Comparison of ENCODE assay signal across 17 mouse cellular contexts in genomic region chr6:45700287-45700686, GRCm38 (mm10).
"Had no signal": no experiment of that assay in that cellular context is flagged by ENCODE, and none has a peak within 500 bp of the region (broad histone marks: within the 10 kb centered on the region; RNA-seq: fewer than 3 reads in every experiment).

No protein-coding gene starts in this region.

- H3K27ac ChIP-seq: hindbrain, postnatal 0 days; kidney, postnatal 0 days; limb, embryonic 15.5 days; liver, embryonic 12.5 days; midbrain, embryonic 15.5 days; neural tube, embryonic 12.5 days; stomach, postnatal 0 days had no signal

- ATAC-seq: hindbrain, postnatal 0 days; liver, embryonic 12.5 days; midbrain, embryonic 15.5 days had no signal

- H3K9ac ChIP-seq: limb, embryonic 15.5 days; liver, embryonic 12.5 days; lung, embryonic 14.5 days; midbrain, embryonic 15.5 days; neural tube, embryonic 12.5 days had no signal

- H3K36me3 ChIP-seq: limb, embryonic 15.5 days; liver, embryonic 12.5 days; midbrain, embryonic 15.5 days; neural tube, embryonic 12.5 days had no signal

- H3K9me3 ChIP-seq: limb, embryonic 15.5 days; liver, embryonic 12.5 days; megakaryocyte, embryonic 14.5 days; midbrain, embryonic 15.5 days; neural tube, embryonic 12.5 days had no signal

- H3K4me3 ChIP-seq: limb, embryonic 15.5 days; liver, embryonic 12.5 days; megakaryocyte, embryonic 14.5 days; midbrain, embryonic 15.5 days; neural tube, embryonic 12.5 days had no signal

- H3K4me1 ChIP-seq: limb, embryonic 15.5 days; liver, embryonic 12.5 days; megakaryocyte, embryonic 14.5 days; midbrain, embryonic 15.5 days; neural tube, embryonic 12.5 days had no signal

- DNase-seq: kidney, adult 11 months; kidney, adult 9 months; kidney, postnatal 36 days; lung, embryonic 14.5 days; lung, postnatal 10 days; lung, postnatal 4 days; thymus, adult 2 months; thymus, postnatal 25 days had no signal

- H3K4me2 ChIP-seq: limb, embryonic 15.5 days; liver, embryonic 12.5 days; lung, embryonic 14.5 days; midbrain, embryonic 11.5 days; midbrain, embryonic 15.5 days; neural tube, embryonic 12.5 days had no signal

- H3K27me3 ChIP-seq: limb, embryonic 15.5 days; liver, embryonic 12.5 days; megakaryocyte, embryonic 14.5 days; midbrain, embryonic 15.5 days; neural tube, embryonic 12.5 days had no signal
